Mouse (Mus musculus) embryonic fibroblast, embryonic 13.5 days (primary cell): ENCODE measurements around the gene Lima1.

Experiments used
- CTCF ChIP-seq: IDR thresholded peaks from 2 replicates; pipeline ENCODE4 v1.5.1; 2011; ENCODE audit warnings: mild to moderate bottlenecking, control low read depth, low read length, moderate library complexity, borderline replicate concordance; ENCODE audit not compliant: insufficient read depth
- POLR2A ChIP-seq: IDR thresholded peaks from 2 replicates; pipeline ENCODE4 v1.6.1; 2011; ENCODE audit warnings: low read depth, mild to moderate bottlenecking, control low read depth, low read length, moderate library complexity

GRCm38 (mm10) chr15:99735631-99736030, 139.6 kb downstream of the Lima1 start:
- TF ChIP-seq POLR2A, result no peak
- no peak for TF ChIP-seq CTCF
